Mouse (Mus musculus) testis, postnatal 10 days (tissue): Measurements from ENCODE around the gene Galns.
"Not testable (repeated sequence)": the region's sequence is repeated elsewhere in the genome, so short reads cannot be mapped to it uniquely, and the experiment has no call there.

Source experiments
- DNase-seq: peaks from one replicate; pipeline ENCODE4 v3.0.0; 2021; ENCODE audit warnings: low spot score

Galns gene

DNA sequence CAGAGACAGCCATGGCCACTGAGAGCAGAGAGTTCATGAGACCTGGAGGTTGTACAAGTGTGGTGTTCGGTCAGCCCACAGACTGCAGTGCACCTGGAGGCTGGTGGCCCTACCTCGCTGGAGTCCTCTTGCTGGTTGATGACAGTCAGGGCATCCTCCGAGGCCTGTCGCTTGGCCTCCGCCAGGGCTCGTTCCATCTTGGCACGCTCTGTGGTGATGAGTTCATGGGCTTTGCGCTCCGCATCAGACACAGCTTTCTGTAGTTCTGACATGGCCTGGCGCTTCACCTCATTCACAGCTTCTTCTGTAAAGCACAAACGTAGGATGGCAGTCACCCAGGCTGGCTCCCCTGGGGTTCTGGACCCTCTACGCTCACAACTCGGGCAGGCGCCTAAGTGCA lies 21.9 kb upstream of the Galns start:
- no peak for DNase-seq

- not testable (repeated sequence) for DNase-seq
Observed at GRCm38 (mm10) chr8:122632134-122632533, 20.9 kb upstream of the Galns start.

DNA sequence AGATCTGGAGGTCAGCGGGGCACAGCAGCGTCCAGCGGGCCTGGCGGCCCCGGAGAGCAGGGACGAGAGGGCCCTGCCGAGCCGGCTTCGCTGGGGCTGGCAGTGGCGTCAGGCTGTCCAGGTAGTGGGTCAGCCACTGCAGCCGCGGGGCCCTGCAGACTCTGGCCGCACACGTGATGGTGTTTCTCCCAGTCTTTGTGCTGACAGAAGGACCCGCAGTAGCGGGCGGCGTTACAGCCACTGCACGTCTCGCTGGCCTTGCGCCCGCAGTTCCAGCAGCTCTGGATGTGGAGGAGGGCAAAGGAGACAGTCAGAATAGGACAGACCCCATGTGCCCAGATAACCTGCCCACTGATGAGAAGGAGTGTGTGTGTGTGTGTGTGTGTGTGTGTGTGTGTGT lies 19.4 kb upstream of the Galns start:
- no peak for DNase-seq

DNA sequence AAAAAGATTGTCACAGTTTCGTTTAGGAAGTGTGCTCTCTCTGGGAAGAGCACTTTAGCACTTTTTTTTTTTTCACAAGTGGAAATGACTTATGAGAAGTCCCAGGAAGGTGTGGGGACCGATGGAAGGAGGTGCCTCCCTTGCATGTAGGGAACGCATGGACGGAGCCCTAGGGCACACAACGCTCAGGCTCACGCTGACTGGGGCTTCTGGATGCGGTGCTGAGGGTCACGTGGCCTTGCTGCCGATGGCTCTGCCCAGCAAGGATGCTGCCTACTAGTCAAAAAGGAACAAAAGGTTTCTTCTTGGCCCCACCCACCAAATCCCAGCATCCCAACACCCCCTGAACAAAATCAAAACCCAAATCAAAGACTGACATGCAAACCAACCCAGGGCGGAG lies 18.1 kb upstream of the Galns start:
- no peak for DNase-seq

DNA sequence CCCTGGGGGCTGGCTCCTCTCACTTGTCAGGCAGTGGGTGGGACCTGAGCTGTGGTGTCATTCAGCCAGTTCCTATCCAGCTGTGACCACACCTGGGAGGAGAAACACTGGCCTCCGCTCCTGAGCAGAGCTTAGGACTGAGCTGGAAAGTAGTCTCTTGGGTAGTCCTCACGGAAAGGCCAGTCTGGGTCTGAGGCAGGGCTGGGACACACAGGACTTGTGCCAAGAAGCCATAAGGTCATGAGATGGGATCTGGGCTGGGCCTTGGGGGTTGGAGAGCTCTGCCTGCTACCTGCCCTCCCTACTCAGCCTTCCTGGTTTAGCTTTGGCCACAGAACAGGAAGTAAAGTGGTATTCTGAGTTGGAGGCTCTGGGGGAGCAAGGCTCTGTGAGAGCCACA lies 15.6 kb upstream of the Galns start:
- no peak for DNase-seq

DNA sequence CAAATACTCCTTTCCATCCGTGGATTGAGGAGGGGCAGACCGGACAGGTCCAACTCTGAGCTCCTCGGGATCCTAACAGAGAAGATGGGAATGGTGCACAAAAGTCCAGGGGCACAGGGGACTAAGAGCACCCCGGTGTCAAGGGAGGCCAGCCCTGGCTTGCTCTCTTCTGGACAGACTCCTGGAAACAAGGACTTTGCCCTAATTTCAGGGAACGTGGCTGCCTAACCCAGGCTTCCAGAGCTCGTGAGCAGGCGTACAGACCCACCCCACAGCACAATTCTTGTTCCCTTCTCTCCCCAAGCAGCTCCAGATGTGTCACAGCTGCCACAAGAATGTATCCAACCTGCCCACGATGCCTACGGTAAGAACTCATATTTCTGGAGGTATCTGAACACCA lies 14.5 kb upstream of the Galns start:
- DNase-seq: no peak

- no peak for DNase-seq
Observed at GRCm38 (mm10) chr8:122624653-122625052, 13.4 kb upstream of the Galns start.

DNA sequence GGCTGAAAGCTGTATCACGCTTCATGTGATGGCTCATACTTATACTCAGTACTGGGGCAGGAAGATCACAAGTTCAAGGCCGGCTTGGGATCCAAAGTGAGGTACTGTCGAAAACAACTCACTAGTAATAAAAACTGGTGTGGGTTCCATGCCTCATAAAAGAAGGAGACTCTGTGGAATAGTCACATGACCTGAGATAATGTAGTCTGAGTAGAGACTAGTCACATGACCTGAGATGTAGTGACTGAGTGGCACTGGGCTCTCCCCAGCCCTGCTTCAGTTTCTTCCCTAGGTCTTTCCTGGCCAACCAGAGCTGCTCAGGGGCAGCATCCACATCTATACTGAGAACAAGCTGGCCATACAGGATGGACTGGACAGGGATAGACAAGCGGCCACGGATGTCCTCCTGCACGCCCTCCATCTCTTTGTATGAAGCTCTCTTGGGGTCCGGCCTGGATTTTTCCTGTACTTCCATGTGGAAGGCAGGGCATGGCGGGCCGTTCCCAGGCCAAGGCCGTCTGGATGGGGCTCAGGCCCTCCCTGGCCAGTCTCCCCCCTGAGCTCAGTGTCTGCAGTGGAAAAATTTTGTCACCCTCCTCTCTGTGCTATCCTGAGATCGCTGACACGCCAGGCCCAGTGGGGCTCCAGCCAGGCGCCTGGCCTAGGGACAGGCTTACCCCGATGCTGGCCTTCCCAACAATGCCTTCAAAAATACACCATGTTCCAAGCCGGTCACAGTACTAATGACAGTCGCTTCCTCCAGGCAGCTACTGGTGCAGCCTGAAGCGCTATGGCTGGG lies 12.8 kb upstream of the Galns start:
- no peak for DNase-seq

DNA sequence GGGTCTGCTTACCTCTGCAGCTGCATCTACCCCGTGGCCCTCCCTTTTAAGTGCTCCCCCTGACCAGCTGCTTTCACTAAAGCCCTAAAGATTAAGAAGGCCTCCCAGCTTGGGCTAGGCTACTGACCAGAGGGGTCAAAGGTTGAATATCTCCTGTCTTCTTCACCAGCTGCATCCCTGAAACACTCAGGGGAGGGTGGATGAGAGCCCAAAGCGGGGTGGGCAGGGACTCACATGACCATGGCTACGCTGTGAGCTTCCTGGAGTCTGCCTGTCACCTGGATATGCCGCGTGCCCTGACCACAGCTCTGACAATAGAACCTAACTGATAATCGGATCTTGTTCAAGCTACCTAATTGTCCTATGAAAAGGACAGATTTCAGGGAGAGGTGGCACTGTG lies 11.5 kb upstream of the Galns start, which contains the start of gene Pabpn1l:
Pabpn1l (minus strand) TSS at position 13 of the 400 bp plus-strand sequence.
- DNase-seq: no peak

GRCm38 (mm10) chr8:122620446-122620845 lies 9.2 kb upstream of the Galns start:
- no peak for DNase-seq

DNA sequence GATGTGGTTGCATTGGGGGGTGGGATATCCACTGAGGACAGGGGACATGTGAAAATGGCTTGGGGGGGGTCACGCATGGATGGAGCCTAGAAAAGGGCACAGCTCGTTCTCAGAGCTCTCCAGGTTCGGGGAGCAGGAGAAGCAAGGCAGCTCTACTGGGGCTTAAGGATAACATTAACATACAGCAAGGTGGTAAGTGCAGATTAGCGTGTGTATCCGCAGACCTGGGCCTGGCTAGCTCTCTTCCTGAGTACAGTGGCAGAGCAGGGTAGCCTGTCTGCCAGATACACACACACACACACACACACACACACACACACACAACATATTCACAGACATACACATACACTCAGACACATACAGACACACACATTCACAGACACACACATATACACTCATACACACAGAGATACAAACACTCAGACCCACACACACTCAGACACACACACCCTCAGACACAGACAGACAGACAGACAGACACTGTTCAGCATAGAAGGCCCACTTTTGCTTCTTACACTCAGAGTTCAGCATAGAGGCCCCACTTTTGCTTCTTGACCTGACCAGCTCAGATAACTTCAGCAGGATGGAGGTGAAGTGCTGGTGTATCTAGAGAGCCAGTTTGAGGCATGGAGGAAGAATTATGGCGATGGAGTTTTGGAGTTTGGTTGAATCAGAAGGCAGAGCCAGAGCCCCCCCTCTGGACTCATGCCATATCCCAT lies 7.6 kb upstream of the Galns start:
- DNase-seq: no peak

DNA sequence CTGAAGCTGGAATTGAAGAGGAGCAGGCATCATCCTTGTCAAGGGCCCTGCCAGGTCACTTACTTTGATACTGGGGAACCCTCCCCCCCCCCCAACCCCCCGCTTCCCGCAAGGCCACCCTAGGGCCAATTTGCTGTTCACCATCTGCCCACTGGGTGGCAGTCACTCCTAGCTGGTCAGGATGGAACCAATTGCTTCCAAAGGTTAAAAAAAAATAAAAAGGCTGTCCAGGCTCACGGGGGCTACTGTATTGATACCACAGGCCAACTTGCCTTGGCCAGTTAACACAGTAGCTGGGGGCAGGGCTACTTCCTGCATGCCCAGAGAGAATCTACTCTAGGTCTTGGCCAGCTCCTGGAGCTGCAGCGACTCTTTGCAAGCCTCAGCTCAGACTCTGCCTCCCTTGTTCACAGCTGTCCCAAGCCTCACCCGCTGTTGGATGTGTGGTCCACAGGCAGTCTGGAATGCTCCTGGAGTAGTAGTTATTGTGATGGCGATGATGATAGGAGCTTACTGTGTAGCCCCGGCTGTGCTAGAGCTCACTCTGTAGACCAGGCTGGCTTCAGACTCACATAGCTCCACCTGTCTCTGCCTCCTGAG lies 6.8 kb upstream of the Galns start:
- peak; percentile 94 for DNase-seq

- DNase-seq: peak; percentile 67
Observed at GRCm38 (mm10) chr8:122616181-122616905, 5.1 kb upstream of the Galns start.

GRCm38 (mm10) chr8:122610612-122611277 lies 518 bp downstream of the Galns start:
- DNase-seq: no peak

DNA sequence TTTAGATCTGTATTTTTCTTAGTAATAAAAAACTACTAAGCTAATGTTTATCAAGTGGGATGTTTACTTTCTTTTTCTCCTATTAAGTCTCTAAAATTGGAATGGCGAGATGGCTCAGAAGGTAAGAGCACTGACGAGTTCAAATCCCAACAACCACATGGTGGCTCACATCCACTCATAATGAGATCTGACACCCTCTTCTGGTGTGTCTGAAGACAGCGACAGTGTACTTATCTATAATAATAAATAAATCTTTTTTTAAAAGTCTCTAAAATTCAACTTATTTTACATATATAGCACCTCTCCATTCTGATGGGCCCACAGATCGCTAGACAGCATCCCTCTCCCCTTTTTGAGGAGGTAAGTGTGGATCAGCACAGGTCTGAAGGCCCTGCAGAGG lies 1.1 kb downstream of the Galns start:
- no peak for DNase-seq

- no peak for DNase-seq
Observed at GRCm38 (mm10) chr8:122606810-122607209, 4.5 kb downstream of the Galns start.

DNA sequence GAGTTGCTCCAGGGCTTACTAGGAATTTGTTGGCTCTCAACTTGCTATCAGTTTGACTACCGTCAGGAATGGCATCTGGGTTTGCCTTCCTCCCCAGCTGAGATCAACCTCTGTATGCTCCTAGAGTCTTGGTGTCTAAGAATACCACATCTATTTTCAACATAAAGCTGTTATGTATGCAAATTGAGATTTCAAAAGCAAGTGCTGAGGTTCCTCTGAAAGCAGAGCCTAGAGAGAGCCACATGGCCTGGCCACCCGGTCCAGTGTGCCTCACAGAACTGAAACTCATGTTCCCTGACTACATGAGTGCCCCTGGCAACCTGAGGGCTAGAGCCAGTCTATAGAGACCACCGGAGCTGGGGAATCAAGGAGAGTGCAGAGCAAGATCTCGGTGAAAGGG lies 5.9 kb downstream of the Galns start:
- no peak for DNase-seq

- DNase-seq: no peak
Observed at GRCm38 (mm10) chr8:122604640-122605039, 6.6 kb downstream of the Galns start.

DNA sequence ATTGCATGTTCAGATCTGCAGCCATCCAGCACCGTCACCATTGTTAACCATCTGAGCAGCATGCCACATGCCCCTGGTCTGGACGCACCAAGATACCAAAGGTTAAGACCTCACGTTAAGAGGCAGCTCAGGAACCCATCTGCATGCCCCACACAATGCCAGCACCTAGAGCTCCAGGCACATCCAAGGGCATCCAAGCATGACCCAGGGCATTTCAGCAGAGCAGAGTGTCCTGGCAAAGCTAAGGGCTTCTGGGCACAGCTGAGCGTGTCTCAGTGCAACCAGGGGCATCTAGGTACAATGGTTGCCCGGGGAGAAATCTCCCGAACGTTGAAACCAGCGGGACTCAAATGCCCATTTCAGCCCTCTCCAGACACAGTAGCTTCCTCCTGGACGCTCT lies 10.6 kb downstream of the Galns start:
- no peak for DNase-seq

DNA sequence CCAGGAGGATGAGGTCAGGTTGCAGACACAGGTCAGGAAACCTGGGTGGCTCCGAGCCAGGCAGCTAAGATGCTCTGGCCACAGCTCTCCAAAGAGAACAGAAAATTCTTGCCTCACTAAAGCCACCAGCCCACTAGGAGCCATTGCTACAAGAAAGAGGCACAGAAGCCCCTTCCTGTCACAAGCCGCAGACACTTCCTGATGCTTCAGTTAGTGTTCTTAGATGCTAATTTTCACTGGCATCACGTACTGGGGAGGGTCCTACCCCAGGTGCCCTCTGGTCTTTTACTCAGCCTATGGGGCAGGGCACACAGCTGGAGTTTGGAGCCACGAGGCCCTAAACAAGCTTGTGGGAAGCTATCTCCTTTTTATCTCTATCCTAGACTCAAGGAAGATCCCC lies 15.2 kb downstream of the Galns start:
- DNase-seq: no peak

GRCm38 (mm10) chr8:122593783-122594507 lies 17.3 kb downstream of the Galns start:
- DNase-seq: no peak
